Mouse (Mus musculus) spleen, adult 2 months (tissue): ENCODE data around the gene Primpol. TPM values are rescaled to one million over a fixed set of nuclear protein-coding genes. Genes with fewer than 3 reads are reported as not detected.

Experiments used
- DNase-seq, 2 experiments: peaks; one replicate each; pipeline versions ENCODE4 v3.0.0 to v3.0.0-alpha.2; 2012 to 2021; ENCODE audit warnings: low spot score in 2 of 2, low read depth in 1 of 2
- H3K27ac ChIP-seq: fragments of 200-500 bp; 2 replicates; pipeline ENCODE4 v1.5.1; 2012; ENCODE audit warnings: low read length, inconsistent platforms; ENCODE audit not compliant: insufficient read depth
- H3K27me3 ChIP-seq: fragments of 200-500 bp; 2 replicates; pipeline ENCODE4 v1.6.1; 2012; ENCODE audit warnings: mild to moderate bottlenecking, moderate library complexity, low read length, inconsistent platforms; ENCODE audit not compliant: control insufficient read depth, insufficient read depth
- H3K36me3 ChIP-seq: fragments of 200-500 bp; 2 replicates; pipeline ENCODE4 v1.6.1; 2012; ENCODE audit warnings: mild to moderate bottlenecking, low read length, inconsistent platforms; ENCODE audit not compliant: control insufficient read depth, insufficient read depth
- H3K4me1 ChIP-seq: fragments of 200-500 bp; 2 replicates; pipeline ENCODE4 v1.6.1; 2011; ENCODE audit warnings: inconsistent platforms; ENCODE audit not compliant: control insufficient read depth, insufficient read depth, insufficient read length
- H3K4me3 ChIP-seq: fragments of 200-500 bp; 2 replicates; pipeline ENCODE4 v1.5.1; 2011; ENCODE audit warnings: mild to moderate bottlenecking, inconsistent platforms; ENCODE audit not compliant: insufficient read depth, insufficient read length; ENCODE audit errors: extremely low read depth
- CTCF ChIP-seq: fragments of 200-500 bp; IDR thresholded peaks from 2 replicates; pipeline ENCODE4 v1.5.1; 2011; ENCODE audit warnings: mild to moderate bottlenecking, inconsistent platforms; ENCODE audit not compliant: insufficient read depth, insufficient read length, insufficient replicate concordance; ENCODE audit errors: extremely low read depth
- POLR2A ChIP-seq: fragments of 200-500 bp; IDR thresholded peaks from 2 replicates; pipeline ENCODE4 v1.6.1; 2011; ENCODE audit warnings: low read depth, low read length, inconsistent platforms
- WGBS: fragments of 180-500 bp; shearing (Covaris S2); methylation state at CpG from one replicate; pipeline ENCODE4 v1.1.7; 2018; 5-methylcytosine and 5-hydroxymethylcytosine counted together
- polyA plus RNA-seq: library from polyadenylated mRNA; depleted of rRNA; stranded (reverse); fragments of >200 nt; gene quantifications from 2 replicates; pipeline ENCODE4 v1.2.3, GENCODE M21; 2012; rRNA removed

Primpol gene
- polyA plus RNA-seq, 1 experiment: 2.5 TPM

DNA sequence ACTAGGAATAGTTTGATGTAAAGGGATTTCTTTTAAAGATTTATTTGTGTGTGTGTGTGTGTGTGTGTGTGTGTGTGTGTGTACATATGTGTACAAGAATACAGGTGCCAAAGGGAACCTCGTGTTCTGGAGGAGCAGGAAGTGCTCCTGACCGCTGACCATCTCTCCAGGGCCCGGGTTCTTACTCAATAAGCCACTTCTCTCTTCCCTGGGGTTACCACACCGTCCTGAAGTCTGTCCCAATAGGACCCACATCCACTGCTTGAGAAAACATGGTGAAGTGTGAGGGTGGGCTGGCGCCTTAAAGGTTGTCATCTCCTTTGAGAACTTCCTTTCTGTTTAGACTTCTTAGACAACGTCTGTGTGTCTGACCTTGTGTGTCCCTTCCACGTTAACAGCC, 83.1 kb downstream of the Primpol start:
- H3K27ac ChIP-seq: no peak overlapping the region
- no peak for DNase-seq
- no peaks in the 10 kb centered on the region for H3K27me3 ChIP-seq
- TF ChIP-seq POLR2A (no peak), CTCF (no peak)
- no peaks in the 10 kb centered on the region for H3K4me1 ChIP-seq
- H3K4me3 ChIP-seq: no peak overlapping the region
- H3K36me3 ChIP-seq: peaks cover 11% of the 10 kb centered on the region
- WGBS: 82% methylated on average over 7 of the region's 7 CpGs

DNA sequence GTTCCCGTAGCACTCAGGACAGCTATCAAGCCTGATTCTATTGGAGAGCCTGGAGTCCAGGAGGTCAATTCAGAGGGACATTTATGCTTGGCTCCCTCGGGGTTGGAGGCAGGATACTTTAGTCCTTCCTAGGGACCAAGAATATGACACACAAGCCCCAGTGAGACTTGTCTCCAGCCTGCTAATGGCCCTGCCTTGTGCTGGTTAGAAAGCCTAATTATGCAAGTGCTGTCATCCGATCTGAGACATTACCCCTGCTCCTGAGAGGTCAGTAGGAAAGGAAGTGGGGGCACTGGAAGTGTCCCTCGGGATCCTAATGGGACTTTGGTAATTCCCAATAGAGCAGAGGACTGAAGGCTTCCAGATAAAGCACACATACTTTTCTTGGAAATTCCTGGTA, 86.5 kb downstream of the Primpol start:
- Histone ChIP-seq H3K27me3 (no peaks in the 10 kb centered on the region), H3K4me1 (no peaks in the 10 kb centered on the region), H3K4me3 (no peak overlapping the region), H3K27ac (no peak overlapping the region), H3K36me3 (peaks cover 16% of the 10 kb centered on the region)
- DNase-seq: no peak
- 81% methylated on average over 4 of the region's 4 CpGs for WGBS
- TF ChIP-seq CTCF: no peak
- no peak for TF ChIP-seq POLR2A

GRCm38 (mm10) chr8:46529508-46529907, 87.5 kb downstream of the Primpol start:
- H3K27me3 ChIP-seq: no peaks in the 10 kb centered on the region
- H3K4me3 ChIP-seq: no peak overlapping the region
- 94% methylated on average over 4 of the region's 4 CpGs for WGBS
- DNase-seq: no peak
- no peaks in the 10 kb centered on the region for H3K4me1 ChIP-seq
- H3K27ac ChIP-seq: no peak overlapping the region
- H3K36me3 ChIP-seq: peaks cover 15% of the 10 kb centered on the region; the same call in 1 of the 2 replicates
- no peak for TF ChIP-seq CTCF
- no peak for TF ChIP-seq POLR2A

GRCm38 (mm10) chr8:46526821-46527220, 90.2 kb downstream of the Primpol start:
- TF ChIP-seq POLR2A (no peak), CTCF (no peak)
- Histone ChIP-seq H3K4me1 (no peaks in the 10 kb centered on the region), H3K27me3 (no peaks in the 10 kb centered on the region), H3K27ac (no peak overlapping the region), H3K36me3 (peaks cover 13% of the 10 kb centered on the region; the same call in 1 of the 2 replicates), H3K4me3 (no peak overlapping the region)
- WGBS: 88% methylated on average over 10 of the region's 10 CpGs
- DNase-seq: no peak

DNA sequence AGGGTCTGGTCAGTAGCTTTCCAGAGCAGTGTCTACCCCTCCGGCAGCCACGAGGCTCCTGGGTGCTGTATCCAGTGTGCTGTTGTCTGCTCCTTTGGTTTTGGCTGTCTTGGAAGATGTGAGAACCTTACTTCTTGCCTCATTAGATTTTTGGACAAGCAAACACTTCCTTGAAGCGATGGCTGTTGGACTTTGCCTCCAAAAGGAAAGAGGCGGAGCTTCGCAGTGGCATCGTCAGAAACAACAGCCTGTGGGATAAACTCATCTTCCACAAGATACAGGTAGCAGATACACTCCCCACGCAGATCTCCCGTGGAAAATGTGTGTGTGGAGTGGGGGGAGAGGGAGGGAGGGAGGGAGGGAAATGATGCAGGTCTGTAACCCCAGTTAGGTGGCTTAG, 90.9 kb downstream of the Primpol start:
- H3K36me3 ChIP-seq: peaks cover 10% of the 10 kb centered on the region; the same call in 1 of the 2 replicates

More for the DNA sequence above, 90.9 kb downstream of the Primpol start:
- no peak overlapping the region for H3K4me3 ChIP-seq
- no peak for DNase-seq
- 94% methylated on average over 8 of the region's 8 CpGs for WGBS
- no peaks in the 10 kb centered on the region for H3K27me3 ChIP-seq
- TF ChIP-seq CTCF: no peak
- no peak for TF ChIP-seq POLR2A
- no peaks in the 10 kb centered on the region for H3K4me1 ChIP-seq
- no peak overlapping the region for H3K27ac ChIP-seq

Other genes with a start within 250 kb of the Primpol start
- gene Acsl1, start 146.2 kb downstream of the Primpol start, polyA plus RNA-seq: 11.3 and 13.2 TPM in 2 replicates
- gene Cenpu, start 65.2 kb downstream of the Primpol start, polyA plus RNA-seq: 1.5 and 2.3 TPM in 2 replicates
- 4.1 and 5.0 TPM in 2 replicates for gene Casp3, start 79 bp upstream of the Primpol start, polyA plus RNA-seq
- gene Irf2, start 122.5 kb upstream of the Primpol start, polyA plus RNA-seq: 28.7 and 28.8 TPM in 2 replicates